Mouse (Mus musculus) olfactory bulb, adult 2 months (tissue): Measurements from ENCODE around the gene Fahd1.

Experiments
- CTCF ChIP-seq: fragments of 200-500 bp; IDR thresholded peaks from 2 replicates; pipeline ENCODE4 v1.5.1; 2012; ENCODE audit warnings: low read depth, mild to moderate bottlenecking, low read length, moderate library complexity; ENCODE audit not compliant: insufficient read depth
- POLR2A ChIP-seq: fragments of 200-500 bp; IDR thresholded peaks from 2 replicates; pipeline ENCODE4 v1.6.1; 2012; ENCODE audit warnings: mild to moderate bottlenecking, low read depth, low read length, moderate library complexity; ENCODE audit not compliant: insufficient read depth

- no peak for TF ChIP-seq CTCF
- TF ChIP-seq POLR2A = no peak
These were observed 27.9 kb upstream of the Fahd1 start for GRCm38 (mm10) chr17:24878117-24878397.
